Mouse (Mus musculus) E14TG2a.4 (cell line): ENCODE measurements at regions not wholly inside any gene's neighbourhood (a gene's known extent, or its start where the extent isn't known, plus 50 kb on each side); places are given as distances from the start of the nearest gene placed in this dataset.

Experiments
- H3K27me3 ChIP-seq: 2 replicates; pipeline ENCODE4 v1.6.1; 2014; ENCODE audit warnings: low read length, control low read depth; ENCODE audit not compliant: insufficient read depth
- H3K36me3 ChIP-seq: 2 replicates; pipeline ENCODE4 v1.6.1; 2014; ENCODE audit warnings: low read length, control low read depth; ENCODE audit not compliant: insufficient read depth
- H3K4me1 ChIP-seq: replicated peaks from 2 replicates; pipeline ENCODE4 v1.6.1; 2014; ENCODE audit warnings: low read depth, low read length, control low read depth
- H3K4me3 ChIP-seq: replicated peaks from 2 replicates; pipeline ENCODE4 v1.5.1; 2014; ENCODE audit warnings: mild to moderate bottlenecking, low read length
- H3K9me3 ChIP-seq: 2 replicates; pipeline ENCODE4 v1.6.1; 2014; ENCODE audit warnings: low read length, control low read depth
- CTCF ChIP-seq: conservative IDR thresholded peaks from 2 replicates; pipeline ENCODE4 v1.5.1; 2014; ENCODE audit warnings: low read length
- NANOG ChIP-seq: IDR thresholded peaks from 2 replicates; pipeline ENCODE4 v1.6.1; 2014; ENCODE audit warnings: borderline replicate concordance, low read length, mixed read lengths
- POU5F1 ChIP-seq: IDR thresholded peaks from 2 replicates; pipeline ENCODE4 v1.6.1; 2014; ENCODE audit warnings: low read length, borderline replicate concordance

DNA sequence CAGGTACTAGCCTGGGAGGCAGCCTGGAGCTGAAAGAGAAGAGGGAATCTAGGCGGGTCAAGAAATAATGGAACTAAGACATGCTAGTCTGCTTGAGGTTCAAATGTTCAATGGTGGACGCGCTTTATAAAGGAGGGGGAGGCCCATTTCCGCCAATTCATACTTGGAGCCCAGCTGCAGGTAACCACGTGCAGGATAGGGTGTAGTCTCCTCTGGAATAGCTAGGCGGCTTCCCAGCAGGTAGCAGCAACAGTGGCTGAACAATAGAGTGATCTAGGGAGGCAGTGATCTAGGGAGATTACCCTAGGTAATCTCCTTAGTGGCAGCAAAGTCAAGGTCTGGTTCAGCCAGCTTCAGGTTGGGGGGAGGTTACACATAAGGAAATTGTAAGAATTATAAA is 134.6 kb downstream of the Sh2d4b start:
- no peaks in the 10 kb centered on the region for H3K27me3 ChIP-seq
- peaks cover 13% of the 10 kb centered on the region; the same call in 1 of the 2 replicates for H3K4me1 ChIP-seq
- no peak overlapping the region for H3K4me3 ChIP-seq
- H3K9me3 ChIP-seq, result no peaks in the 10 kb centered on the region; the same call in 1 of the 2 replicates
- no peak for TF ChIP-seq CTCF
- no peak; the same call in 1 of the 2 replicates for TF ChIP-seq NANOG
- TF ChIP-seq POU5F1, result no peak
- no peaks in the 10 kb centered on the region for H3K36me3 ChIP-seq

DNA sequence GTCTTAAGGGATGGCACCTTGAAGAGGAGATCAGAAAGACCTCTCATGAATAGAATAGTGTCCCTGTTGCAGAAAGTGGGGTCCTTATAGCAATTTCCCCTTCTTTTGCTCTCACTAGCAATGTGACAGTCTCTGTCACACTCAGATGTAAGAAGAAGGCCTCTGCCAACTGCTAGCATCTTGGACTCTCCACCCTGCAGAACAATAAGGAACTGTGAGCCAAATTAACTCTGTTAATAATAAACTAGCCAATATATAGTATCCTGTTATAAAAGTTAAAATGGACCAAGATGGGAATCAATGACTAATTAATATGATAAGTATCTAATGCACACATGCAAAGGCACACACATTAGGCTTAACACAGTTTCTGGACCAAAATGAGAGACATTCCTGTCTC is 152.5 kb downstream of the Sh2d4b start:
- Histone ChIP-seq H3K36me3 (no peaks in the 10 kb centered on the region), H3K4me3 (no peak overlapping the region), H3K4me1 (no peaks in the 10 kb centered on the region), H3K27me3 (no peaks in the 10 kb centered on the region), H3K9me3 (peaks cover 18% of the 10 kb centered on the region)
- TF ChIP-seq POU5F1 (no peak), NANOG (no peak), CTCF (no peak)

DNA sequence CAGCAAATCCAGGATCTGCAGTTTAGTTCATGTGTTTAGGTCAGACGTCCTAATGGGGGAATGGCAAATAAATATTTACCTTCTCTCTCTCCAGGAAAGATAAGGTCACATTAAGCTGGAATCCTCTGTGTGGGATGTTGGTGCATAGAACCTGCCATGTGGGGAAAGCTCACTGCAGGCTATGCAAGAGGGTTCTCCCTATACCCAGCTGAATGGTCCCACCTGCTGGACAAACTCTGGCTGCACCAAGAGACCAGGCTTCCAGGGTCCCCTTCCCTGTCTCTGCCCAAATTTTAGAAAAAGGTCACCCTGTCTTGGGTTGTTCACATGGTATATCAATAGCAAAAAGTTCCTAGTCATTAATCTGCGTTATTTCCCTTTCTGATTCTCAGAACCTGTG is 161.2 kb downstream of the Sh2d4b start:
- no peak for TF ChIP-seq NANOG
- no peak for TF ChIP-seq POU5F1
- TF ChIP-seq CTCF, result no peak
- Histone ChIP-seq H3K4me1 (no peaks in the 10 kb centered on the region), H3K36me3 (no peaks in the 10 kb centered on the region), H3K9me3 (peaks cover 37% of the 10 kb centered on the region), H3K27me3 (no peaks in the 10 kb centered on the region), H3K4me3 (no peak overlapping the region)

DNA sequence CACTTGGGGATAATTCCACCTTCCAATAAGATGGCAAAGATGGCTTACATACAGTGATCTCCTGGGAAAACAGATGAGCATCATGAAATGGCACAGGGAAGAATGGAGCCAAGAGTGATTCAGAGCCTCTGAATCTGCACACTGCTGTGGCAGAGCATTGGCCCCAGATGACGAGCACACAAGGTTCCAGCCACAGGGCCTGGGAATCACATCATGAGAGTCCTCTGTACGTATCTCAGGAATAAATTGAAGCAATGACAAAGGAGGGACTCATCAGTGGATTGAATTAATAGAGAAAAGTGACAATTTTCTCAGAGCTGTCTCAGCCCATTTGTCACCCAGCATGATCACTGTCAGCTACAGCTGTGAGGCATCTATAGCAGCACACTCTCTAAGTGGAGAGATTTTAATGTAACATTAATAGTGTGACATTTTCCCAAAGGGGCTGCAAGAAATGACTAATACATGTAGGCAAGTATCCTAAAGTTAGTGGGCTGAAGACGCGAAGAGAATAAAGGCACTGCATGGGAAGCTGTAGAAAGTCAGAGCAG is 184.0 kb downstream of the Sh2d4b start:
- TF ChIP-seq CTCF (no peak), POU5F1 (no peak)
- H3K9me3 ChIP-seq, result peaks cover 17% of the 10 kb centered on the region
- H3K4me1 ChIP-seq, result no peaks in the 10 kb centered on the region
- no peaks in the 10 kb centered on the region for H3K27me3 ChIP-seq
- H3K4me3 ChIP-seq, result no peak overlapping the region
- no peaks in the 10 kb centered on the region for H3K36me3 ChIP-seq

DNA sequence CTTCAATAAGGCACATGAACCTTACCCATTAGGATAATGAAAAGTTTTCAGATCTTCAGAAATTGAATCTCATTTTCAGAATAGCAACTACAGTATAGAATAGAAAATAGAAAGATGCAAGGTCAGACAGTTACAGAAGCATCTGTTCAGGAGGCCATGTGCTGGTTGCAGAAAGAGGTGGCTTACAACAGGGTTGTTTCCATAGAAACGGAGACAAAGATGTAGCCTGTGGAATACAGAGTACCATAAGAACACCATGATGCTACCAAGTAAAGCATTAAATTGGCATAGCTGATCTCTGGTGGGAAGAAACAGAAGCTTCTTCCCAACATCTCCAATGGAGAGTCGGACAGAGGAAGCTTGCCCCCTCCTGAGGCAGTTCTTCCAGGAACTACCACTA is 185.6 kb downstream of the Sh2d4b start:
- no peaks in the 10 kb centered on the region for H3K36me3 ChIP-seq
- no peaks in the 10 kb centered on the region for H3K27me3 ChIP-seq
- peaks cover 17% of the 10 kb centered on the region for H3K9me3 ChIP-seq
- no peaks in the 10 kb centered on the region for H3K4me1 ChIP-seq
- H3K4me3 ChIP-seq, result no peak overlapping the region
- no peak for TF ChIP-seq CTCF

DNA sequence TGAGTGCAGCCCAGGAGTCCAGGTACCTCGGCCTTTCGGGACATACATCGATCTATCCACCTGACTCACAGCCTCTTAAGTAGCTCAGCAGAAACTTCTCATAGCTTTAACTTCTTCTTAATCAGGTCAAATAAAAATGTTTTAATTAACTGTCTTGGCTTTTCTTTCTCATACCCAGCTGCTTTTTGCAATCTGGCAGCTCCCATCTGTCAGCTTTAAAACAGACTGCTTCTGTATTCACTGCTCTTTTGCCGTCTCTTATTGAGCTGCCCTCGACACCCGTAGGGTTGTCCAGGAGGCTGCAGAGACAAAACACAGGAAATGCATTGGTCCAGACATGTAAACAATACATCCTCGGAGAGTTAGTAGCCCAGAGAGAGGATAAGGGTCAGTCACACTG is 189.6 kb downstream of the Sh2d4b start:
- TF ChIP-seq NANOG, result no peak
- Histone ChIP-seq H3K4me3 (no peak overlapping the region), H3K36me3 (no peaks in the 10 kb centered on the region), H3K27me3 (no peaks in the 10 kb centered on the region), H3K4me1 (no peaks in the 10 kb centered on the region), H3K9me3 (peaks cover 11% of the 10 kb centered on the region)

DNA sequence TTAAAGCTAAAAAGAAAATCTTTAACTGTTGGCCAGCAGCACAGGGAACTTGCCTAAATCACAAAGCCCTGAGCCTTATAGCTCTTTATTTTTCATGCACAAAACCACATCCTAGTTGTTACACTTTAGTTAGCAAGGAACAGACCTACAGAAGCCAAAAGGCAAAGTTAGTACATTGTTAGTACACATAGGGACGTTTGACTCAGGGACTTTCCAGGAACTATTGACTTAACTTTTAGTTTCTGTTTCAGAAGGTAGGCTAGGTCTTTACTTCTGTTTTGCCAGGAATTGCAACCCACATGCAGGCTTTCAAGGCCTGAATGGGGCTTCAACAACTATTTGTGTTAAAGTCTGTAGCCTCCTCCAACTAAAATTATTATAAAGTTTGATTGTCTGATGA is 211.4 kb downstream of the Sh2d4b start:
- TF ChIP-seq POU5F1 (no peak), CTCF (no peak), NANOG (no peak)
- no peaks in the 10 kb centered on the region for H3K36me3 ChIP-seq
- H3K27me3 ChIP-seq, result no peaks in the 10 kb centered on the region
- H3K4me3 ChIP-seq, result no peak overlapping the region
- H3K4me1 ChIP-seq, result no peaks in the 10 kb centered on the region
- H3K9me3 ChIP-seq, result no peaks in the 10 kb centered on the region

DNA sequence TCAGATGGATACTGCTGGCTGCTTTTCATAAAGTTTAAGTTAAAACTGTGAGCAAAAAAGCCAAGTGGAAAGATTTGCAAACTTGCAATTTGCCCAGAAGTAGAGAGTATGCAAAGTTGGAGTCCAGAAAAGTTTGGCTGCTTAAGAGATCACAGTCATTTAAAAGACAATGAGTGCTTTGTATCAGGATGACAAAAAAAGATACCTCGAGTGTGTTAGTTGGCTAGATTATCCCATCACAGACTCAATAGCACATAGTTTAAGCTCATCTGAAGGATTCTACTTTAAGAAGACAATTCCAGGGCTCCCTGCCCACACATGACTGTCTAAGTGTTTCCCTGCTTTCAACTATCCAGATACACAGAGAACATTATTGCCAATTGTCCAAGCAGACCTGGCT is 239.5 kb downstream of the Sh2d4b start:
- H3K4me3 ChIP-seq, result no peak overlapping the region
- TF ChIP-seq POU5F1, result no peak
- peak; percentile 59; the same call in 1 of the 2 replicates for TF ChIP-seq NANOG
- no peak for TF ChIP-seq CTCF
- no peaks in the 10 kb centered on the region for H3K9me3 ChIP-seq
- H3K4me1 ChIP-seq, result 0 out of 2 replicates have a peak, but pooled peaks cover 2% of the 10 kb centered on the region
- H3K27me3 ChIP-seq, result no peaks in the 10 kb centered on the region
- no peaks in the 10 kb centered on the region for H3K36me3 ChIP-seq
